9 mouse cellular contexts compared by ENCODE assay signal in the genomic region with DNA sequence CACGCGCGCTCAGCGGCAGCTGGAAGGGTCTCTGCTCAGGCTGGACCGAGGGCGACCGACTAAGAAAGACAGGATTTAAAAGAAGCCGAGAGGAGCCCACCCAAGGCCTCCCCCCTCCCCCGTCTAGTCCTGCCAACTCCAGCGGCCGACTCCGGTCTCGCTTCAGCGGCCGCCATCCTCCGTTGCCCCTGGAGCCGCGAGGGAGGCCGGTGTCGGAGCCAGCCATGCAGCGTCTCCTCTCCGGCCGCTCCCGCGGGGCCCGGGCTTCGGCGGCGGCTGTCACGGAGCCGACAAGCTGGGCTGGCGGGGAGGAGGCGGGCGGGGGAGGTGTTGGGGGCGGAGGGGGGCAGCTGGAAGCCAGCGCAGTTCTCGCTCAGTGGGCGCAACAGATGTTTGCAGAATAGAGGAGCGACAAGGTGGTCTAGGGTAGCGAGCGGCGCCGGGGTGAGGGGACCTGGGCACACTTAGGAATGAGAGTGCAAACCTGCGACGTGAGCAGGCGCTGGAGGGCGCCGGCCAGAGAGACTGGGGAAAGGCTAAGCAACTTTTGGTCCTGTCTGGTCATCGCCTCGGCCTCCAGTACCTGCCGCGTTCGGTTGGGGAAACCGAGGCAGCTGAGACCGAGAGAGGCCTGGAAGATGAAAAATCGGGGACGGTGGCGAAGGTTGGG. TPM values are rescaled to one million over a fixed set of nuclear protein-coding genes. Genes with fewer than 3 reads are reported as not detected.
DNase-seq lines count a peak whose midpoint lies in the region; ATAC-seq and TF ChIP-seq lines count a peak whose summit lies in the region.
"Had no signal": no experiment of that assay in that cellular context is flagged by ENCODE, and none has a peak within 500 bp of the region (broad histone marks: within the 10 kb centered on the region; RNA-seq: fewer than 3 reads in every experiment).

No protein-coding gene starts in this region.

- DNase-seq in heart, embryonic 10.5 days (ENCODE audit: low spot score), result no peak
- no peak for DNase-seq in heart, postnatal 4 days
- peak; percentile 66 for DNase-seq in adrenal gland, postnatal 14 days
- DNase-seq in heart, postnatal 14 days, result peak; percentile 44 to 54
- DNase-seq in limb, embryonic 14.5 days (ENCODE audit: low spot score), result no peak
- DNase-seq in retina, postnatal 1 day, result peak; percentile 66
- DNase-seq in layer of hippocampus, postnatal 25 days (ENCODE audit: extremely low spot score in 1 of 2, low spot score in 1 of 2), result no peak
- DNase-seq in cerebellum, adult 9-11 months, result no peak

- no peak for TF ChIP-seq POLR2A in limb, embryonic 14.5 days (IDR thresholded peaks at IDR 0.05; ENCODE audit: borderline replicate concordance, extremely low read depth, insufficient read depth, insufficient read length)

- H3K36me3 ChIP-seq in heart, embryonic 10.5 days, result no peaks in the 10 kb centered on the region
- H3K36me3 ChIP-seq in limb, embryonic 14.5 days (ENCODE audit: control insufficient read depth, insufficient read depth, low read length), result no peaks in the 10 kb centered on the region

- peaks cover 56% of the 10 kb centered on the region for H3K4me1 ChIP-seq in heart, embryonic 10.5 days
- H3K4me1 ChIP-seq in limb, embryonic 14.5 days (ENCODE audit: control insufficient read depth, insufficient read depth, low read length), result peaks cover 34% of the 10 kb centered on the region

- H3K4me2 ChIP-seq in limb, embryonic 14.5 days (replicated peaks; ENCODE audit: low read depth, low read length, severe bottlenecking), result peak overlapping the region; percentile 85

- peak overlapping the region; percentile 34 for H3K9ac ChIP-seq in limb, embryonic 14.5 days (ENCODE audit: low read depth, low read length, severe bottlenecking)

- H3K4me3 ChIP-seq in heart, embryonic 10.5 days, result peak overlapping the region; percentile 61
- peak overlapping the region; percentile 41 for H3K4me3 ChIP-seq in limb, embryonic 14.5 days (replicated peaks; ENCODE audit: low read length)

- intact Hi-C loops in heart, postnatal 14 days (cut with DNase I), result loop anchor here (5.0 kb wide), 1 partner anchor 170 kb away; no protein-coding TSS in a partner anchor

- under 1% methylated on average over 56 of the region's 58 CpGs for WGBS in heart, embryonic 10.5 days
- under 1% methylated on average over 41 of the region's 58 CpGs for WGBS in limb, embryonic 14.5 days

- ATAC-seq in limb, embryonic 14.5 days (ENCODE audit: low FRiP score, low read depth), result peak; percentile 12; the same call in 1 of the 2 replicates

- H3K9me3 ChIP-seq in heart, embryonic 10.5 days, result no peaks in the 10 kb centered on the region
- no peaks in the 10 kb centered on the region for H3K9me3 ChIP-seq in limb, embryonic 14.5 days (ENCODE audit: control insufficient read depth, low read length)

- H3K27ac ChIP-seq in heart, embryonic 10.5 days, result peak overlapping the region; percentile 56
- no peak overlapping the region for H3K27ac ChIP-seq in limb, embryonic 14.5 days (replicated peaks; ENCODE audit: low read depth, low read length)

- H3K27me3 ChIP-seq in heart, embryonic 10.5 days (ENCODE audit: insufficient read depth, poor library complexity, severe bottlenecking), result peaks cover 76% of the 10 kb centered on the region
- peaks cover 75% of the 10 kb centered on the region for H3K27me3 ChIP-seq in limb, embryonic 14.5 days (ENCODE audit: control insufficient read depth, insufficient read depth, low read length)

RNA-seq across cellular contexts. Expression of a gene that starts 4.0 kb away (rescaled TPM):
- polyA plus RNA-seq in heart, embryonic 10.5 days (2016; fragmentation: Nextera tagmentation; extraction: Ambion mirVana), result 2.7 and 7.5 TPM in 2 replicates
- 1 to 10 TPM in 1 of 2 experiments, under 1 TPM in 1; 0.79 to 1.2 TPM for total RNA-seq in heart, postnatal 4 days (2021)
- total RNA-seq in adrenal gland, postnatal 14 days (2021), result 7.1 and 13.9 TPM in 2 replicates
- total RNA-seq in heart, postnatal 14 days (2021), result under 1 TPM; 0.27 to 0.45 TPM
- 0.87 and 1.7 TPM in 2 replicates for polyA plus RNA-seq in limb, embryonic 14.5 days (2012; rRNA removed)
- polyA plus RNA-seq in limb, embryonic 14.5 days (2014; fragmentation: Nextera tagmentation; extraction: Ambion mirVana), result 0.11 and 0.37 TPM in 2 replicates
- total RNA-seq in layer of hippocampus, postnatal 25 days (2021), result under 1 TPM; 0.17 to 0.47 TPM

RNA-seq across cellular contexts. Expression of a gene that starts 9.3 kb away (rescaled TPM):
- 0.12 and 0.20 TPM in 2 replicates for polyA plus RNA-seq in heart, embryonic 10.5 days (2016; fragmentation: Nextera tagmentation; extraction: Ambion mirVana)
- total RNA-seq in heart, postnatal 4 days (2021), result under 1 TPM in 1 of 2 experiments, not detected in 1; 0.19 TPM
- not detected in 2 replicates for total RNA-seq in adrenal gland, postnatal 14 days (2021)
- not detected for total RNA-seq in heart, postnatal 14 days (2021)
- polyA plus RNA-seq in limb, embryonic 14.5 days (2012; rRNA removed), result 0.13 TPM in 1 of 2 replicates, not detected in the other
- not detected in 2 replicates for polyA plus RNA-seq in limb, embryonic 14.5 days (2014; fragmentation: Nextera tagmentation; extraction: Ambion mirVana)
- not detected for total RNA-seq in layer of hippocampus, postnatal 25 days (2021)
- total RNA-seq: heart, postnatal 10 days had no signal

RNA-seq across cellular contexts. Expression of a gene that starts 22.6 kb away (rescaled TPM):
- polyA plus RNA-seq in heart, embryonic 10.5 days (2016; fragmentation: Nextera tagmentation; extraction: Ambion mirVana), result 35.7 TPM in 2 replicates
- total RNA-seq in heart, postnatal 4 days (2021), result 10 to 100 TPM; 17.8 to 18.7 TPM
- 6.3 and 6.9 TPM in 2 replicates for total RNA-seq in adrenal gland, postnatal 14 days (2021)
- 1 to 10 TPM; 2.1 to 2.2 TPM for total RNA-seq in heart, postnatal 14 days (2021)
- polyA plus RNA-seq in limb, embryonic 14.5 days (2012; rRNA removed), result 41.5 and 51.3 TPM in 2 replicates
- 20.3 and 22.1 TPM in 2 replicates for polyA plus RNA-seq in limb, embryonic 14.5 days (2014; fragmentation: Nextera tagmentation; extraction: Ambion mirVana)
- total RNA-seq in layer of hippocampus, postnatal 25 days (2021), result under 1 TPM; 0.63 to 0.69 TPM

RNA-seq across cellular contexts. Expression of a gene that starts 28.8 kb away (rescaled TPM):
- polyA plus RNA-seq in heart, embryonic 10.5 days (2016; fragmentation: Nextera tagmentation; extraction: Ambion mirVana), result 42.1 and 58.5 TPM in 2 replicates
- total RNA-seq in heart, postnatal 4 days (2021), result 10 to 100 TPM; 24.8 to 28.3 TPM
- total RNA-seq in adrenal gland, postnatal 14 days (2021), result 18.5 and 19.9 TPM in 2 replicates
- total RNA-seq in heart, postnatal 14 days (2021), result 10 to 100 TPM; 11.4 to 12.3 TPM
- 47.1 and 48.4 TPM in 2 replicates for polyA plus RNA-seq in limb, embryonic 14.5 days (2012; rRNA removed)
- 39.7 and 41.7 TPM in 2 replicates for polyA plus RNA-seq in limb, embryonic 14.5 days (2014; fragmentation: Nextera tagmentation; extraction: Ambion mirVana)
- total RNA-seq in layer of hippocampus, postnatal 25 days (2021), result 10 to 100 TPM; 30.9 to 35.3 TPM

RNA-seq across cellular contexts. Expression of a gene that starts 42.0 kb away (rescaled TPM):
- 0.36 and 1.1 TPM in 2 replicates for polyA plus RNA-seq in heart, embryonic 10.5 days (2016; fragmentation: Nextera tagmentation; extraction: Ambion mirVana)
- total RNA-seq in heart, postnatal 4 days (2021), result 1 to 10 TPM in 1 of 2 experiments, under 1 TPM in 1; 0.60 to 1.3 TPM
- 6.5 and 25.2 TPM in 2 replicates for total RNA-seq in adrenal gland, postnatal 14 days (2021)
- total RNA-seq in heart, postnatal 14 days (2021), result under 1 TPM; 0.44 to 0.86 TPM
- polyA plus RNA-seq in limb, embryonic 14.5 days (2012; rRNA removed), result 2.7 and 4.2 TPM in 2 replicates
- 1.3 and 1.7 TPM in 2 replicates for polyA plus RNA-seq in limb, embryonic 14.5 days (2014; fragmentation: Nextera tagmentation; extraction: Ambion mirVana)
- 1 to 10 TPM; 1.2 to 1.4 TPM for total RNA-seq in layer of hippocampus, postnatal 25 days (2021)

Comparison
In these comparisons a context has a peak if more than half of its experiments do, and no peak if none do; other contexts are left out.
1. DNase-seq: peak in adrenal gland, postnatal 14 days (single experiment), heart, postnatal 14 days (2 of 2) and retina, postnatal 1 day (single experiment); none in heart, embryonic 10.5 days (single experiment), heart, postnatal 4 days (single experiment), limb, embryonic 14.5 days (single experiment), layer of hippocampus, postnatal 25 days (0 of 2) and cerebellum, adult 9-11 months (single experiment).